Mouse (Mus musculus) kidney, embryonic 15.5 days (tissue): ENCODE measurements around the gene Hao2. TPM values are rescaled to one million over a fixed set of nuclear protein-coding genes. Genes with fewer than 3 reads are reported as not detected.

Source experiments
- ATAC-seq: fragments of 200-750 bp; cut with Nextera tagmentation; replicated peaks from 2 replicates; pipeline ENCODE4 v1.8.0; 2017; ENCODE audit warnings: moderate TSS enrichment; ENCODE audit not compliant: low FRiP score
- H3K27ac ChIP-seq: fragments of 300-500 bp; sonication (generic); 2 replicates; pipeline ENCODE4 v1.5.1; 2015; ENCODE audit warnings: mild to moderate bottlenecking, inconsistent platforms
- H3K27me3 ChIP-seq: fragments of 300-500 bp; sonication (generic); 2 replicates; pipeline ENCODE4 v1.6.1; 2015; ENCODE audit warnings: inconsistent platforms
- H3K36me3 ChIP-seq: fragments of 300-500 bp; sonication (generic); 2 replicates; pipeline ENCODE4 v1.6.1; 2015; ENCODE audit warnings: inconsistent platforms
- H3K4me1 ChIP-seq: fragments of 300-500 bp; sonication (generic); 2 replicates; pipeline ENCODE4 v1.6.1; 2015; ENCODE audit warnings: inconsistent platforms
- H3K4me2 ChIP-seq: fragments of 300-500 bp; sonication (generic); 2 replicates; pipeline ENCODE4 v1.6.1; 2015; ENCODE audit warnings: moderate library complexity, mild to moderate bottlenecking, inconsistent platforms
- H3K4me3 ChIP-seq: fragments of 300-500 bp; sonication (generic); replicated peaks from 2 replicates; pipeline ENCODE4 v1.5.1; 2015; ENCODE audit warnings: mild to moderate bottlenecking, inconsistent platforms
- H3K9ac ChIP-seq: fragments of 300-500 bp; sonication (generic); 2 replicates; pipeline ENCODE4 v1.6.1; 2015; ENCODE audit warnings: mild to moderate bottlenecking, inconsistent platforms
- H3K9me3 ChIP-seq: fragments of 300-500 bp; sonication (generic); replicated peaks from 2 replicates; pipeline ENCODE4 v1.6.1; 2016; ENCODE audit warnings: inconsistent platforms
- WGBS: fragments of 180-500 bp; shearing (Covaris S2); methylation state at CpG from one replicate; pipeline ENCODE4 v1.1.7; 2015; ENCODE audit warnings: mixed read lengths; 5-methylcytosine and 5-hydroxymethylcytosine counted together
- polyA plus RNA-seq: library from polyadenylated mRNA; unstranded; fragments of >200 nt; fragmentation: Nextera tagmentation; extraction: Ambion mirVana; gene quantifications from 2 replicates; pipeline ENCODE4 v1.2.1, GENCODE M21; 2015

Gene Hao2
- 27.5 and 28.8 TPM in 2 replicates for polyA plus RNA-seq

GRCm38 (mm10) chr3:98893057-98893772 is at the start of gene Hao2:
TSS of gene Hao2 (minus strand) at chr3:98893239.
- Histone ChIP-seq H3K4me1 (0 out of 2 replicates have a peak, but pooled peaks cover 10% of the 10 kb centered on the region), H3K27me3 (no peaks in the 10 kb centered on the region; the same call in 1 of the 2 replicates), H3K4me2 (peak within 1 kb of the TSS; percentile 13; the same call in 1 of the 2 replicates), H3K4me3 (no peak within 1 kb of the TSS), H3K36me3 (no peaks in the 10 kb centered on the region), H3K27ac (peak within 1 kb of the TSS; percentile 84), H3K9ac (no peak within 1 kb of the TSS), H3K9me3 (no peaks in the 10 kb centered on the region)
- ATAC-seq: peak; percentile 79
- 50% methylated on average over 3 of the region's 3 CpGs for WGBS

- Histone ChIP-seq H3K4me3 (peak overlapping the region; percentile 35), H3K27me3 (0 out of 2 replicates have a peak, but pooled peaks cover 5% of the 10 kb centered on the region), H3K9ac (no peak overlapping the region), H3K27ac (no peak overlapping the region), H3K4me2 (peak overlapping the region; percentile 67), H3K36me3 (no peaks in the 10 kb centered on the region), H3K9me3 (no peaks in the 10 kb centered on the region), H3K4me1 (peaks cover 13% of the 10 kb centered on the region)
- ATAC-seq: peak; percentile 43; the same call in 1 of the 2 replicates
- 10% methylated on average over 10 of the region's 10 CpGs for WGBS
Observed at GRCm38 (mm10) chr3:98941601-98942000, 48.6 kb upstream of the Hao2 start.

GRCm38 (mm10) chr3:98941066-98941551 is 48.1 kb upstream of the Hao2 start:
- Histone ChIP-seq H3K27me3 (0 out of 2 replicates have a peak, but pooled peaks cover 5% of the 10 kb centered on the region), H3K36me3 (no peaks in the 10 kb centered on the region), H3K4me1 (peaks cover 17% of the 10 kb centered on the region), H3K4me2 (peak overlapping the region; percentile 67), H3K4me3 (peak overlapping the region; percentile 35), H3K27ac (no peak overlapping the region), H3K9ac (no peak overlapping the region), H3K9me3 (no peaks in the 10 kb centered on the region)
- peak; percentile 78 for ATAC-seq
- WGBS: 1% methylated on average over 24 of the region's 24 CpGs

GRCm38 (mm10) chr3:98940225-98940624 is 47.2 kb upstream of the Hao2 start:
- H3K36me3 ChIP-seq: no peaks in the 10 kb centered on the region
- H3K4me3 ChIP-seq: no peak overlapping the region
- ATAC-seq: no peak
- H3K9ac ChIP-seq: no peak overlapping the region
- WGBS: 70% methylated on average over 4 of the region's 4 CpGs
- H3K27ac ChIP-seq: no peak overlapping the region
- no peak overlapping the region for H3K4me2 ChIP-seq
- H3K27me3 ChIP-seq: 0 out of 2 replicates have a peak, but pooled peaks cover 5% of the 10 kb centered on the region
- no peaks in the 10 kb centered on the region for H3K9me3 ChIP-seq
- peaks cover 17% of the 10 kb centered on the region for H3K4me1 ChIP-seq

- no peaks in the 10 kb centered on the region for H3K9me3 ChIP-seq
- no peak for ATAC-seq
- H3K9ac ChIP-seq: no peak overlapping the region
- 0 out of 2 replicates have a peak, but pooled peaks cover 2% of the 10 kb centered on the region for H3K27me3 ChIP-seq
- H3K27ac ChIP-seq: no peak overlapping the region
- WGBS: 38% methylated on average over 3 of the region's 3 CpGs
- H3K36me3 ChIP-seq: no peaks in the 10 kb centered on the region
- H3K4me1 ChIP-seq: peaks cover 14% of the 10 kb centered on the region
- no peak overlapping the region for H3K4me2 ChIP-seq
- H3K4me3 ChIP-seq: no peak overlapping the region
Observed at GRCm38 (mm10) chr3:98936446-98936845, 43.4 kb upstream of the Hao2 start.

GRCm38 (mm10) chr3:98934601-98935000 is 41.6 kb upstream of the Hao2 start:
- Histone ChIP-seq H3K9ac (no peak overlapping the region), H3K27ac (0 out of 2 replicates have a peak overlapping the region, but pooled peaks have one; percentile 29), H3K9me3 (no peaks in the 10 kb centered on the region), H3K27me3 (no peaks in the 10 kb centered on the region), H3K36me3 (no peaks in the 10 kb centered on the region), H3K4me1 (peaks cover 8% of the 10 kb centered on the region), H3K4me2 (no peak overlapping the region), H3K4me3 (no peak overlapping the region)
- no peak for ATAC-seq
- WGBS: 40% methylated on average over 7 of the region's 7 CpGs

GRCm38 (mm10) chr3:98934041-98934440 is 41.0 kb upstream of the Hao2 start:
- Histone ChIP-seq H3K36me3 (no peaks in the 10 kb centered on the region), H3K27ac (0 out of 2 replicates have a peak overlapping the region, but pooled peaks have one; percentile 29), H3K4me3 (no peak overlapping the region), H3K4me2 (no peak overlapping the region), H3K9ac (no peak overlapping the region), H3K27me3 (no peaks in the 10 kb centered on the region), H3K4me1 (peaks cover 8% of the 10 kb centered on the region), H3K9me3 (no peaks in the 10 kb centered on the region)
- peak; percentile 20; the same call in 1 of the 2 replicates for ATAC-seq
- WGBS: 65% methylated on average over 1 of the region's 1 CpGs

GRCm38 (mm10) chr3:98932421-98932820 is 39.4 kb upstream of the Hao2 start:
- H3K4me2 ChIP-seq: no peak overlapping the region
- H3K4me3 ChIP-seq: no peak overlapping the region
- H3K9me3 ChIP-seq: no peaks in the 10 kb centered on the region
- no peak for ATAC-seq
- H3K4me1 ChIP-seq: peaks cover 8% of the 10 kb centered on the region
- H3K9ac ChIP-seq: no peak overlapping the region
- no peaks in the 10 kb centered on the region for H3K27me3 ChIP-seq
- H3K27ac ChIP-seq: no peak overlapping the region; the same call in 1 of the 2 replicates
- no peaks in the 10 kb centered on the region for H3K36me3 ChIP-seq

GRCm38 (mm10) chr3:98931836-98932235 is 38.8 kb upstream of the Hao2 start:
- no peak for ATAC-seq
- WGBS: 26% methylated on average over 1 of the region's 1 CpGs
- Histone ChIP-seq H3K4me3 (no peak overlapping the region), H3K4me1 (peaks cover 8% of the 10 kb centered on the region), H3K9ac (no peak overlapping the region), H3K9me3 (no peaks in the 10 kb centered on the region), H3K27ac (no peak overlapping the region), H3K4me2 (no peak overlapping the region), H3K36me3 (no peaks in the 10 kb centered on the region), H3K27me3 (no peaks in the 10 kb centered on the region)

- 79% methylated on average over 3 of the region's 3 CpGs for WGBS
- H3K9me3 ChIP-seq: no peaks in the 10 kb centered on the region
Observed at GRCm38 (mm10) chr3:98920417-98920816, 27.4 kb upstream of the Hao2 start.

GRCm38 (mm10) chr3:98917260-98917659 is 24.2 kb upstream of the Hao2 start:
- H3K27me3 ChIP-seq: no peaks in the 10 kb centered on the region
- H3K4me3 ChIP-seq: no peak overlapping the region
- H3K9me3 ChIP-seq: no peaks in the 10 kb centered on the region
- WGBS: 67% methylated on average over 1 of the region's 1 CpGs
- no peak overlapping the region for H3K9ac ChIP-seq
- no peak overlapping the region for H3K4me2 ChIP-seq
- H3K36me3 ChIP-seq: no peaks in the 10 kb centered on the region
- H3K4me1 ChIP-seq: no peaks in the 10 kb centered on the region
- no peak for ATAC-seq
- H3K27ac ChIP-seq: no peak overlapping the region

More at GRCm38 (mm10) chr3:98920417-98920816, 27.4 kb upstream of the Hao2 start:
- H3K4me3 ChIP-seq: no peak overlapping the region
- H3K9ac ChIP-seq: no peak overlapping the region
- H3K36me3 ChIP-seq: no peaks in the 10 kb centered on the region
- no peaks in the 10 kb centered on the region for H3K27me3 ChIP-seq
- no peak overlapping the region for H3K4me2 ChIP-seq
- no peak overlapping the region for H3K27ac ChIP-seq
- ATAC-seq: no peak
- no peaks in the 10 kb centered on the region for H3K4me1 ChIP-seq

GRCm38 (mm10) chr3:98916856-98917255 is 23.8 kb upstream of the Hao2 start:
- Histone ChIP-seq H3K9me3 (no peaks in the 10 kb centered on the region), H3K27ac (no peak overlapping the region), H3K9ac (no peak overlapping the region), H3K4me1 (no peaks in the 10 kb centered on the region), H3K4me3 (no peak overlapping the region), H3K36me3 (no peaks in the 10 kb centered on the region), H3K27me3 (no peaks in the 10 kb centered on the region), H3K4me2 (no peak overlapping the region)
- WGBS: 81% methylated on average over 2 of the region's 2 CpGs
- no peak for ATAC-seq
